Mouse (Mus musculus): ENCODE data around the gene Tff3.

The Tff3 gene

GRCm38 (mm10) chr17:31121975-31122374 is 7.5 kb downstream of the Tff3 start:
- DNase-seq (ENCODE audit: low read depth) = peak; percentile 84

GRCm38 (mm10) chr17:31119429-31119828 is 10.0 kb downstream of the Tff3 start:
- DNase-seq (ENCODE audit: low read depth) = peak; percentile 90

- DNase-seq (ENCODE audit: low read depth) = no peak
Measured at GRCm38 (mm10) chr17:31117946-31118345, 11.5 kb downstream of the Tff3 start.

GRCm38 (mm10) chr17:31116063-31116462 is 13.4 kb downstream of the Tff3 start:
- no peak for DNase-seq (ENCODE audit: low read depth)

- no peak for DNase-seq (ENCODE audit: low read depth)
Measured at GRCm38 (mm10) chr17:31113191-31113856, 16.1 kb downstream of the Tff3 start.

GRCm38 (mm10) chr17:31108388-31108787 is 21.1 kb downstream of the Tff3 start:
- DNase-seq (ENCODE audit: low read depth) = no peak

GRCm38 (mm10) chr17:31103823-31104222 is 25.6 kb downstream of the Tff3 start:
- DNase-seq (ENCODE audit: low read depth) = no peak

GRCm38 (mm10) chr17:31103007-31103570 is 26.4 kb downstream of the Tff3 start:
- DNase-seq (ENCODE audit: low read depth) = no peak

GRCm38 (mm10) chr17:31098788-31099187 is 30.7 kb downstream of the Tff3 start:
- DNase-seq (ENCODE audit: low read depth) = no peak

GRCm38 (mm10) chr17:31096893-31097292 is 32.6 kb downstream of the Tff3 start:
- DNase-seq (ENCODE audit: low read depth) = no peak

- DNase-seq (ENCODE audit: low read depth) = no peak
Measured at GRCm38 (mm10) chr17:31095570-31095969, 33.9 kb downstream of the Tff3 start.

- DNase-seq (ENCODE audit: low read depth) = no peak
Measured at GRCm38 (mm10) chr17:31094781-31095180, 34.7 kb downstream of the Tff3 start.

GRCm38 (mm10) chr17:31091023-31091735 is 38.3 kb downstream of the Tff3 start:
- no peak for DNase-seq (ENCODE audit: low read depth)

GRCm38 (mm10) chr17:31089848-31090247 is 39.6 kb downstream of the Tff3 start:
- DNase-seq (ENCODE audit: low read depth) = no peak

- no peak for DNase-seq (ENCODE audit: low read depth)
Measured at GRCm38 (mm10) chr17:31088711-31089110, 40.7 kb downstream of the Tff3 start.

- no peak for DNase-seq (ENCODE audit: low read depth)
Measured at GRCm38 (mm10) chr17:31086196-31086595, 43.2 kb downstream of the Tff3 start.

- no peak for DNase-seq (ENCODE audit: low read depth)
Measured at GRCm38 (mm10) chr17:31085519-31085918, 43.9 kb downstream of the Tff3 start.

- no peak for DNase-seq (ENCODE audit: low read depth)
Measured at GRCm38 (mm10) chr17:31082296-31083078, 47.0 kb downstream of the Tff3 start.

- no peak for DNase-seq (ENCODE audit: low read depth)
Measured at GRCm38 (mm10) chr17:31079078-31079840, 50.2 kb downstream of the Tff3 start.

GRCm38 (mm10) chr17:31078581-31078980 is 50.9 kb downstream of the Tff3 start:
- DNase-seq (ENCODE audit: low read depth) = no peak

- DNase-seq (ENCODE audit: low read depth) = peak; percentile 84
Measured at GRCm38 (mm10) chr17:31077561-31077960, 51.9 kb downstream of the Tff3 start.

GRCm38 (mm10) chr17:31075471-31075870 is 54.0 kb downstream of the Tff3 start:
- DNase-seq (ENCODE audit: low read depth) = peak; percentile 79

Data from induced T-regulatory cell, adult 2 months (primary cell).